Mouse (Mus musculus): ENCODE measurements around the gene Cdk20. TPM values are rescaled to one million over a fixed set of nuclear protein-coding genes. Genes with fewer than 3 reads are reported as not detected.

Cdk20 gene
- total RNA-seq (2021), result 10 to 100 TPM; 13.0 to 13.3 TPM

DNA sequence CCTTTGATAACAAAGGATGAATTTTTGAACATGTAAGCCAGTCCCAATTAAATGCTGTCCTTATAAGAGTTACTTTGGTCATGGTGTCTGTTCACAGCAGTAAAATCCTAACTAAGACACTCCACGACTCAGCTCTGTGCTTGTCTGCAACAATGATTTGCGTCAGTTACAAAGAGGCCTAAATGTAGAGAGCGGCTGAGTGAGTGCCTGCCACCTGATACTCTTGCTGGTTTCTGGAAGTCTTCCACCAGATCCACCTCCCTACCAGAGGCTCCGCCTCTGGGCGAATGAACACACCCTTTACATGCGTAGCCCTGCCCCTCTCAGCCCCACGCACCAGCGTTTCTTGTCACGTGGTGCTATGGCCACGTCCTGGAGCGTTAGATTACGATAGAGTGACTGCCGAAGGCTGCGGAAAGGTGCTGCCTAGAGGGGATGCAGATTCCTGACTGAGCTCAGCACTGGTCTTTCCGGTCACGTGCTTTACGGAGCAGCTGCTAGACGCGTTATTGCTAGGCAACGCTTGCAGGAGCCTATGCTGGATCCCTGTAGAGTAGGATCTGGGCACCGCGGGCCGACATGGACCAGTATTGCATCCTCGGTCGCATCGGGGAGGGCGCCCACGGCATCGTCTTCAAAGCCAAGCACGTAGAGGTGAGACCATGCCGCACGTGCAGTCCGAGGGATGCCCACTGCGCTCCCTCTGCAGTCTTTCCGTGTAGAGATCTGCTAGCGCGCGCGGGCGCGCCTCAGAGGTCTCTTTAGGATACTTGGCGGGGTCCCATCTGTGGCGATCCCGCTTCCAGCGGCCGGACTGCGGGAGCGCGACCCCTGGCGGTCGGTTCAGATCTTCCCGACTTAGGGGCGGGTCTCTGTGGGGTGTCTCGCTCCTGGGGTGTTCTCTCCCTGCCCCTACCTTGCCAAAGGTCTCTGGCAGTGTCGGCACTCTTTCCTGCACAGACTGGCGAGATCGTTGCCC lies at the start of gene Cdk20:
Gene Cdk20, plus strand, starts transcription at position 298 of the 979 bp plus-strand sequence.
- intact Hi-C loops (cut with DNase I), result loop anchor here (2.0 to 10.0 kb wide), 2 partner anchors 64 to 248 kb away; no protein-coding TSS in a partner anchor
- DNase-seq (ENCODE audit: extremely low spot score in 1 of 2, low spot score in 2 of 2), result peak; percentile 92 to 94

DNA sequence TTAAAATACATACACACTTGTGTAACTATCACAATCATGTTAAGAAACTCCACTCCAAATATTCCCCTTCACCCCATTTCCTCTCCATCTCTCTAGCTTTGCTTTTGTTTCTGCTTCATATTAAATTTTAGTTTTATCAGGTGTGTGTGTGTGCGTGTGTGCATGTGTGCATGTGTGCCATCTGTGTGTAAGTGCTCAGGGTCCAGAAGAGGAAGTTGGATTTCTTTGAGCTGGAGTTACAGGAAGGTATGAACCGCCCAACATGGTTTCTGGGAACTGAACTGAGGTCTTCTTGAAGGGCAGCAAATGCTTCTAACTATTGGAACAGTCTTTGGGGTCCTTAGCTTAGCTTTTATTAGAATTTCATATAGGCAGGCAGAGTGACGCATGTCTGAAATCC lies 47.2 kb upstream of the Cdk20 start:
- intact Hi-C loops (cut with DNase I), result no loop called here
- no peak for DNase-seq (ENCODE audit: extremely low spot score in 1 of 2, low spot score in 2 of 2)

DNA sequence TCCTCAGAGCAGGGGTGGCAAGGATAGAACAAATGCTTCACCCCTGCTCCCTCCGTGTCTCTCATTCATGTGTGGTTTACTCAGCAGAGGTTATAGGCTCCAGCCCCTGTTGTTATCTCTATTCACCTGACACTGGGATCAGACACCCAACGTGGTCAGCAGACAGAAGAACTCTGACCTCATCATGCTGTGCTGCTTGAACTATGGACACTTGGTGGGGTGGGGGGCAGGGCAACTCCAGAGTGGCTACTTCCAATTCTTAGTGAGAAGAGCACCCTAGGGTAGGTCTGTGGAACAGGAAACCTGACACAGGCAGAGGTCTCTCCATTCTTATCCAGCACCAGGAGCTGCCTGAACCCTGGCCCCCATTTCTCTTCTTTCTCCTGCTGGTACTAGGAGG lies 46.1 kb upstream of the Cdk20 start:
- DNase-seq (ENCODE audit: extremely low spot score in 1 of 2, low spot score in 2 of 2), result no peak
- intact Hi-C loops (cut with DNase I), result no loop called here

DNA sequence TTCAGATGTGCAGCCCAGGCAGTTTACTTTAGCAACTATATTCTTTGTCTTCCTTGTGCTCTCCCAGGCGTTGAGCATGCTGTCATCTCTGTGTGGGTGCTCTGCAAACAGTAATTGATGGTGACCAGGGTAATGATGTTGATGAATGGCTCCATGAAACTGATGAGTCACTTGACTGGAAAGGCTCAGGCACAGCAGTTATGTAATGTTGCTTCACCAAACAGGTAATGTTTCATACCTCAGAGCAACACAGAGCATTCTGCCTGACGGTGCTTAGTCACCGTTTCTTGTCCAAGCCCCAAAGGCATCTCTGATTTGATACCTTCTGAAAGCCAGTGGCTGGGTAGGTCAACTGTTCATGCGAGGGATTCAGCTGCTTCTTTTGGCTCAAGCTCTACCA lies 43.7 kb upstream of the Cdk20 start:
- intact Hi-C loops (cut with DNase I), result no loop called here
- no peak for DNase-seq (ENCODE audit: extremely low spot score in 1 of 2, low spot score in 2 of 2)

DNA sequence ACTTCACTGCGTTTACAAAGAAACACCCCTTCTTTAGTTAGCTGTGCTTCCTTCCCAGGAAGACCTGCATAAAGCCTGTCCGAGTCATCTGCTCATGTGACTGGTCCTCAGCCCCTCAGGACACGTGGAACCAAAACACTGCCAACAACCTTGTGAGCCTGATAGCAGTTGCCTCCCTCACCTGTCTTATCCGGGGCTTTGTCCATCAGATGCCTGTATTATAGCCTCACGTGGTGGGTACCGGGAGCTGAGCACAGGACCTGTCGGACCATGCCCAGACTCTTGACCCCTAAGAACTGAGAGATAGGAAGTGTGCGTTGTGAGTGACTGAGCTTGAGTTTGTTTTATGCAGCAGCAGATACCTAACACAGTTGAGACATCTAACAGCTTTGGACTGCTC lies 35.1 kb upstream of the Cdk20 start:
- no peak for DNase-seq (ENCODE audit: extremely low spot score in 1 of 2, low spot score in 2 of 2)
- intact Hi-C loops (cut with DNase I), result no loop called here

DNA sequence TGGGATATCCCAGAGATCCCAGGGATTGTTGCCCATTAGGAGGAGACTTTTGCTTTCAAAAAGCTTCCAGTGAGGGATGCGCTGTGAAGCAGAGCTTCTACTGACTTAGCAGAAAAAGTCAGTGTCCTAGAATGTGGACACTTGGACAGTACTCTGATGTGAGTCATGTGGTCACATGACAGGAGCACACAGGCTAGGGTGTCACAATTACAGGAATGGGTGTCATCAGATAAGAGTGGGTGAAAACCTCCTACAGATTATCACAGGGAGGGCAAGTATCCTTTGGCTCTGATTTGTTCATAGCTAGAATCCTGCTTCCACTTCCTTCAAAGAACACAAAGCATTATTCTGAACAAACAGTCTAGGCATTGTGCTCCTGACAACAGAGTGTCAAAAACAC lies 34.0 kb upstream of the Cdk20 start:
- no peak for DNase-seq (ENCODE audit: extremely low spot score in 1 of 2, low spot score in 2 of 2)
- intact Hi-C loops (cut with DNase I), result no loop called here

DNA sequence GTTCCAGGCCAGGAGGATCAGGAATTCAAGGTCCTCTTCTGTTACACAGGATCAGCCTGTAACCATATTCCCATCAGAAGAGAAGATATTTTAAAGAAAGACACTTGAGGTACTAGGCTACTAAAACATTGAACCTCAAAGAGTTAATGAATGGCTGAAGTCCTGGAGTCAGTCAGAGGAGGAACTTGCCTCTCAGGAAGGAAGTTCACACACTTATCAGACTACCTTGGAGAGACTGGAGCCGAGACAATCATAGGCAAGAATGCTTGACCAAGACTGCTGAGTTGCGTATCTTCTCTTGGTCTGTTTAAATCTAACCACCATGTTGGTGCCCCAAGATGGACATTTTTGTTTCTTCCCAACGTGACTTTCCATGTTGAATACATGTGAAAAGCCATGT lies 32.2 kb upstream of the Cdk20 start:
- DNase-seq (ENCODE audit: extremely low spot score in 1 of 2, low spot score in 2 of 2), result no peak
- intact Hi-C loops (cut with DNase I), result no loop called here

DNA sequence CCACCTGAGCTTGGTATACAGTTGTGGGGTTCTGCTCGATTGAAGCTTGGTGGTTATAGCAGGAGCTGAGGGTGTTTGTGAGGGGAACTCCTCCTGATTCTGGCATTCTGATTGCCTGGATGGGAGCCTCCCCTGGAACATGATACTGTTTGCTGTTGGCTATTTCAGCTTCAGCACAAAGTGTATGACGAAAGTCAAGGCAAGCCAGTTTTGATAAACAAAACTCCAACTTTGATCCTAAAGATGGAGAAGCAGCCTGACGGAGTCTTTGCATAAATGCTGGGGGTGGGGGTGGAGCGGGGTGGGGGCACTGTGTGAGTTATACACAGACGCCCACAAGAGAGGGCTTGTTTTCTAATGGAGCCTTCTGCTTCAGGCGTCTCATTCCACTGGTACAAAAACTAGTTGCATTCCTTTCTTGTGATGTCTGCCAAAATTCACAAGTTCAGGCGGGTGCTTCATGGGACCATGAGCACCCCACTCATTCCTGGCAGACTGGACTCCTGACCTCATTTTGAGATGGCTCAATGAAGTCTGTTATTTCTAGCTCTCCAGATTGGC lies 31.2 kb upstream of the Cdk20 start:
- intact Hi-C loops (cut with DNase I), result no loop called here

DNA sequence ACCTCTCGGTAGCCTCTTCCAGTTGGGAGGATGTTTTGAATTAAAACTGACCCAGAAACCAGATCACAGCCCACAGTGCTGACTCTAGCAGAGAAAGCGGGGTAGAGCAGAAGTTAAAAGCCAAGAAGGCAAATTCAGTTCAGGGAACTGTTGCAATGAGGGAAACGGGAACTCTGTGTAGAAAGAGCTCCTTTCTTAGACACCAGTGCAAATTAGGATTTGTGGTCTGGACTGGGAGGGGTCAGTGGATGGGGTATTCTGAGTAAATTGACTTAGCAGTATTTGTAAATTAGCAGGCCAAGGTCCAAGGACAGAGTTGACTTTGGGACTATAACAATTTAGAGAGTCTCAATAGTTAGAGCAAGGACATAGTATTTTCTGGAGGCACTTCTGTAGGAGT lies 30.1 kb upstream of the Cdk20 start:
- intact Hi-C loops (cut with DNase I), result no loop called here
- no peak for DNase-seq (ENCODE audit: extremely low spot score in 1 of 2, low spot score in 2 of 2)

More for the DNA sequence above, 31.2 kb upstream of the Cdk20 start:
- DNase-seq (ENCODE audit: extremely low spot score in 1 of 2, low spot score in 2 of 2), result peak; percentile 7 to 21

DNA sequence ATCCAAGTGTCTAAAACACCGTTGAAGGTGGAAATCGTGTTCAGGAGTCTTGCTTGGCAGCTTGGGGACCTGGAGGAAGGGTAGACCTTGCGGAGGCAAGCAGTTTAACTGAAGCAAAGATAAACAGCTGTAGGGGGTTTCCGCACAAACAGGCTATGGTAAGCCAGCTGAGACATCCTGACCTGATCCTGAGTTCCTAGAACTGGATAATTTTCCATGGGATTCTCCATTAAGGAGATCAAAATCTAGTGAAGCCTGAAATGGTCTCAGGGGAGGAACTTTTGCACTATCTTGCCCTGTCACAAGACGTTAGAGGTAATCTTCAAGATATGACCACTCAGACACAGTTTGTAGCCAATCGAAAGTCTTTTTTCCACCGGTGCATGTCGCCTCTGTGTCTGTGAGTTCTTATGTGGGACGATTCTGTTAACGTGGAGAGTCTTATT lies 29.6 kb upstream of the Cdk20 start:
- intact Hi-C loops (cut with DNase I), result no loop called here

DNA sequence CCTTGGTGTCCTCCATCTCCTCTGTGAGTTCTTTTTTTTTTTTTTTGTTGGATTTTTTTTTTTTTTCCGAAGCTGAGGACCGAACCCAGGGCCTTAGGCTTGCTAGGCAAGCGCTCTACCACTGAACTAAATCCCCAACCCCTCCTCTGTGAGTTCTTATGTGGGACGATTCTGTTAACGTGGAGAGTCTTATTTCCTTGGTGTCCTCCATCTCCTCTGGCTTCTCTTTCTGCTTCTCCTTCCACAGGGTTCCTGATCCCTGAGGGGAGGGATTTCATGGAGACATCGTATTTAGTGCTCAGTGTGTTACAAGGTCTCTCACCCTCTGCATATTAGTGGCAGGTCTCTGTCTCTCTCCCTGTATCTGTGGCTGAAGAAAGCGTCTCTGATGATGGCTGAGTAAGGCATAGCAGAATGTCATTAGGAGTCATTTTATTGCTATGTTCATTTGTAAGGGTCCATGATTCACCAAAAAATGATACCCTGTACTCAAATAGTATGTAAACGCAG lies 29.1 kb upstream of the Cdk20 start:
- intact Hi-C loops (cut with DNase I), result no loop called here
- DNase-seq (ENCODE audit: extremely low spot score in 1 of 2, low spot score in 2 of 2), result no peak

More for the DNA sequence above, 29.6 kb upstream of the Cdk20 start:
- DNase-seq (ENCODE audit: extremely low spot score in 1 of 2, low spot score in 2 of 2), result no peak

DNA sequence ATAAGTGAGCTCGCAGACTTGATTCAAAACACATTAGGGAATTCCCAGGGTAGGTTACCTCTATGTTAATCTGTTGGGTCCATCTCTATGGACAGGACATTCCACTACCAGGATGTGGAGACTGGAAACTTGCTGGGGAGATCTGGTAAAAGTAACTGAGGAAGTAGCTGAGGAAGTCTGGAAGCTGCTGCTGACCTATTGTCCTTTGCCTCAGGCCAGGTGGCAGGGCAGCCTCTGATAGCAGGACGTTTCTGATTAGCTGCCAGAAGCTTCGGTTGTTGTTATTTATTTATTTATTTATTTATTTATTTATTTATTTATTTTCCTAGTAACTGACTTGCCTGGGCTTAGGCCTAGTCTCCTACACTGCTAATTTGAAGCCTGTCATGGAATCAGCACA lies 28.6 kb upstream of the Cdk20 start:
- DNase-seq (ENCODE audit: extremely low spot score in 1 of 2, low spot score in 2 of 2), result no peak

DNA sequence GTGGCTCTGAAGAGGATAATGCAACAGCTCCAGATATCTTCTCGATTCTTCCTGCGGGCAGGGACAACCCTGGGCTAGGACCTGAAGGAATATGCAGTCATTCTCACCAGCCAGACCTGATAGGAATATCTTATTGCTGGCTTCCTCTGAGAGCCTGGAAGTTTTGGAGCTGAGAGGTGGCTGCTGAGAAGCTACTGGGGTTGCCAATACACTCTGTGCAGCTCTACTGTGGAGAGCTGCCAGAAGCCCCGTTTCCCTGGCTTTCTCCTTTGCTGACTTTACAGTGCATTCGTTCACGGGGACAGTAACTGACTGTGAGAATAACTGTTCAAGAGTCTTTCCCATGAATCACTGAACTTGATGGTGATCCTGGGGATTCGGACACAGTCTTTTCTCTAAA lies 26.6 kb upstream of the Cdk20 start:
- DNase-seq (ENCODE audit: extremely low spot score in 1 of 2, low spot score in 2 of 2), result peak; percentile 36 to 41
- intact Hi-C loops (cut with DNase I), result no loop called here

More for the DNA sequence above, 28.6 kb upstream of the Cdk20 start:
- intact Hi-C loops (cut with DNase I), result no loop called here

DNA sequence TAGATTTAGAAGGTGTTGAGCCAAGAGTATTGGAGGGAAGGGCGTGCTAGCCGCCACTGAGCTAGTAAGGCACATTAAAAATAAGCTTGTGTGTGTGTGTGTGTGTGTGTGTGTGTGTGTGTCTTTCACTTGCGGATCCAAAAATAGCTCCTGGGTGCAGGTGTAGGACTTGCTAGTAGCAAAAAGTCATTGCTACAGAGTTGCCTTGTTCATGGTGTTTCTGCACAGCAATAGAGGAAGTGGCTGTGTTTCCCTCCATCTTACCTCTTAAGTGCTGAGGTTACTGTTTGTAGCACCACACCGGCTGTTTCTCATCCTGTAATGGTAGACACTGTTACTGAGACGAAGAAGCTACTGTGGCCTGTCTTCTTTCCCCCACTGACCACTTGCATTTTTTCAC lies 24.1 kb upstream of the Cdk20 start:
- intact Hi-C loops (cut with DNase I), result no loop called here
- DNase-seq (ENCODE audit: extremely low spot score in 1 of 2, low spot score in 2 of 2), result no peak

DNA sequence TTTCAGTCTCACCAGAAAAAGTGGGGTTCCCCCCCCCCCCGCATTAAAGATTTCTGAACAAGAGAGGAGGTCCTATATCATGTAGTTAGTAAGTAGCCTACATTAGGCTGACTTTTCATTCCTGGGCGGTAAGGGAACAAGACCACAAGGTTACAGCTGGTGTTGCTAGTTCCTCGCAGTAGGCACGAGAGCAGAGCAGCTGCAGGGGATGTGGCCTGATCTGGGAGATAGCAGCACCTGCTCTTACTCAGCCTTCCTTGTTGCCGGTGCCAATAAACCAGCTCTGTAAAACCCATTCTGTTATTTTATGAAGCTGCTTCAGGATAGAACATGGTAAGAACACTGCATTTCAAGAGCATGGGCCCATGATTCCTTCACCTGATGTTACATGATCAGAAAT lies 21.5 kb upstream of the Cdk20 start:
- intact Hi-C loops (cut with DNase I), result no loop called here
- no peak for DNase-seq (ENCODE audit: extremely low spot score in 1 of 2, low spot score in 2 of 2)

DNA sequence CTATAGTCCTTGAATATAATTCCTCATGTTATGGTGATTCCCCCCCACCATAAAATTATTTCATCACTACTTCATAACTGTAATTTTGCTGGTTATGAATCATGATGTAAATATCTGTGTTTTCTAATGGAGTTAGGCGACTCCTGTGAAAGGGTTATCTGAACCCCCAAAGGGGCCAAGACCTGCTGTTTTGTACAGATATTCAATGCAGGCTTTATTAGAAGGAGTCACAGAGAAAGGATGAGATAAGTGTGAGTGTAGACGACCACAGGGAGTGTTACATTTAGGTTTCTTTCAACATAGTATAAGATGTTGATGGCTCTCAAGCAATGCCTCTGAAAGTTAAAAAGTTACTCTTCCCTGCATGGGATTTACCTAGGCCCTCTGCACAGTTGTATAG lies 20.8 kb upstream of the Cdk20 start:
- intact Hi-C loops (cut with DNase I), result no loop called here
- no peak for DNase-seq (ENCODE audit: extremely low spot score in 1 of 2, low spot score in 2 of 2)

DNA sequence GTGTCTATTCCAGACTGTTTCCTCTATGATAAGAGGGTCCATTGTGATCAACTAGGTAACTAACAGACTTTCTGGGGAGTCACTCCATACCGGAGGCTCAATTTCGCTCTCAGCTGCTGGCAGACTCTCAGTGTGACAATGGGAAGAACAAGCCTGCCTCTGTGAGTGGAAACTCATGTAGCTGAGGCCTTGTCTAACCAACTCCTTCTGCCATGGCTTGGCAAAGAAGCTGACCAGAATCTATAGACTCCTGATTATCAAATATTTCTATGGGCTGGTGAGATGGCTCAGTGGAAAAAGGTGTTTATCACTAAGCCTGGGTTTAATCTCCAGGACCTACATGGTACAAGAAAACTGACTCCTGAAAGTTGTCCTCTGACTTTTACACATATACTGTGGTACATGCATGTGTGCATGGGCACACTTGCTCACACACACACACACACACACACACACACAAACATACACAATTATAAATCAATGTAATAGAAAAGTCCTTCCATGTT lies 19.3 kb upstream of the Cdk20 start:
- intact Hi-C loops (cut with DNase I), result no loop called here
- no peak for DNase-seq (ENCODE audit: extremely low spot score in 1 of 2, low spot score in 2 of 2)

DNA sequence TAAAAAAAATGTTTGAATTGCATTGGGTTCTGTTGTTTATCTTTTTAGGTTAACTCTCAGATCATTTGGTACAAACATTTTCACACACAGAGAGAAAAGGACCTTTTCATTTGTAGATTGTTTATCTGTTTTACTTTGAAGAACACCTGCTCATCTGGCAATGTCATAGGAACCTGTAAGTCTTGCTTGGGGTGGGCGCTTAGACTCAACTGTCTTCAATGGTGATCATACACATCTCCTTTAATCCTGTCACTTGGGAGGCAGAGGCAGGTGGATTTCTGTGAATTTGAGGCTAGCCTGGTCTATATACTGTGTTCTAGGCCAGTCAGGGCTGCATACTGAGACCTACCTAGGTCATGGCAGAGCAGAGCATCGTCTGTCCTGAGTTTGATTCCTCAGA lies 16.5 kb upstream of the Cdk20 start:
- intact Hi-C loops (cut with DNase I), result no loop called here
- DNase-seq (ENCODE audit: extremely low spot score in 1 of 2, low spot score in 2 of 2), result no peak

DNA sequence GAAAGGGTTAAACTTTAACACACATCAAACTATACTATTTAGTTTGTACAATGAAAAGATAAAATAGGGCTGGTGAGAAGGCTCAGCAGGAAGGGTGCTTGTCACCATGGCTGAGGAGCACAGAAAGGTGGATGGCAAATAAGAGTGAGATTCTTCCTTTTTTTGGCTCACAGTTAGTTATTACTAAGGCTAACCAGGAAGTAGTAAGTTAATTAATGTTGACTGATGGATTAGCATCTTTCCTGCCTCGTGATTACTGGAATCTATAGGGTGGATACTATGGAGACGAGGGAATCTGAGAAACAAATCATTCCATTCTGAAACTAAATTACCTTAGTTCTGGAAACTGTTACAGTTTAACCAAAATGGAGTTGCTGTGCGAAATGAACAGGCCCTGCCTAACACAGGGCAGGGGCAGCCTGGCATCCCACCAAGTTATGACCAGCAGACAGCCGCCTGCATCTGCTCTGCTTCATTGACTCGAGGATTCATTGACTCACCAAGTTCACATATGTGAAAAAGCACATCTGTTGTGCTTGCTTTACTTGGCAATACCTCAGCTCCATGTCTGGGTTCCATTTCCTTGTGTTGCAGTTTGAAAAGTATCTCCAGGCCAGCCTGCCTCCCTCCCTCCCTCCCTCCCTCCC lies 15.0 kb upstream of the Cdk20 start:
- intact Hi-C loops (cut with DNase I), result no loop called here

More for the DNA sequence above, 15.0 kb upstream of the Cdk20 start:
- DNase-seq (ENCODE audit: extremely low spot score in 1 of 2, low spot score in 2 of 2), result no peak
